Mouse (Mus musculus): ENCODE measurements around the gene Ms4a8a. TPM values are rescaled to one million over a fixed set of nuclear protein-coding genes. Genes with fewer than 3 reads are reported as not detected.

Ms4a8a gene
- polyA plus RNA-seq (2015; fragmentation: Illumina TruSeq; extraction: RNeasy Lipid Tissue Mini Kit (QIAGEN cat#74804); ENCODE audit: insufficient read depth, low read depth, low replicate concordance), result not detected

DNA sequence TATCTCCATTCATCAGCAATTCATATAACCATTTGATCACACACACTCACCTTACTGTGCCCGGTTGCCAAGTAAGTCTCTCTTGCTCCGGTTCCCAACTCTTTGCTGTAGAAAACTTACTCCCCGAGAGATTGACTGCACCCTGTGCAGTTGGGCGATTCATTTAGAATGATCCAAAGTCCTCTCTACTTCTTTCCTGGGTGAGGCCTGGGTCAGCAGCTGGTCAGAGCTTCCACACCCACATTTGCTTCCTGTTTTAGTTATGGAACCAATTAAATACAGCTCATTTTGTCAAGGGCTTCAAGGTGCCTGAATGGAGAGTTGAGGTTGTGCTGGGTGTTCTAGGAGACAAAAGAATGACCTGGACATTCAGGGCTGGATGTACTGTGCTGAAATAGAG lies at the start of gene Ms4a8a:
TSS of gene Ms4a8a (minus strand) at position 169 of the 400 bp plus-strand sequence.

GRCm38 (mm10) chr19:11017891-11018290 lies 63.0 kb downstream of the Ms4a8a start, which contains the start of gene Ms4a18:
Gene Ms4a18, minus strand, starts transcription at chr19:11018031.

Other genes with a start within 250 kb of the Ms4a8a start
- gene Slc15a3, start 241.4 kb downstream of the Ms4a8a start, polyA plus RNA-seq (2015; fragmentation: Illumina TruSeq; extraction: RNeasy Lipid Tissue Mini Kit (QIAGEN cat#74804); ENCODE audit: insufficient read depth, low read depth, low replicate concordance), result 0.63 TPM
- gene Tmem132a, start 211.2 kb downstream of the Ms4a8a start, polyA plus RNA-seq (2015; fragmentation: Illumina TruSeq; extraction: RNeasy Lipid Tissue Mini Kit (QIAGEN cat#74804); ENCODE audit: insufficient read depth, low read depth, low replicate concordance), result 2.2 TPM
- gene Tmem109, start 199.1 kb downstream of the Ms4a8a start, polyA plus RNA-seq (2015; fragmentation: Illumina TruSeq; extraction: RNeasy Lipid Tissue Mini Kit (QIAGEN cat#74804); ENCODE audit: insufficient read depth, low read depth, low replicate concordance), result 27.1 TPM
- gene Prpf19, start 185.9 kb downstream of the Ms4a8a start, polyA plus RNA-seq (2015; fragmentation: Illumina TruSeq; extraction: RNeasy Lipid Tissue Mini Kit (QIAGEN cat#74804); ENCODE audit: insufficient read depth, low read depth, low replicate concordance), result 27.3 TPM
- not detected for gene Zp1, start 160.5 kb downstream of the Ms4a8a start, polyA plus RNA-seq (2015; fragmentation: Illumina TruSeq; extraction: RNeasy Lipid Tissue Mini Kit (QIAGEN cat#74804); ENCODE audit: insufficient read depth, low read depth, low replicate concordance)
- not detected for gene Ptgdr2, start 143.9 kb downstream of the Ms4a8a start, polyA plus RNA-seq (2015; fragmentation: Illumina TruSeq; extraction: RNeasy Lipid Tissue Mini Kit (QIAGEN cat#74804); ENCODE audit: insufficient read depth, low read depth, low replicate concordance)
- 1.2 TPM for gene Ccdc86, start 131.8 kb downstream of the Ms4a8a start, polyA plus RNA-seq (2015; fragmentation: Illumina TruSeq; extraction: RNeasy Lipid Tissue Mini Kit (QIAGEN cat#74804); ENCODE audit: insufficient read depth, low read depth, low replicate concordance)
- not detected for gene Ms4a10, start 106.4 kb downstream of the Ms4a8a start, polyA plus RNA-seq (2015; fragmentation: Illumina TruSeq; extraction: RNeasy Lipid Tissue Mini Kit (QIAGEN cat#74804); ENCODE audit: insufficient read depth, low read depth, low replicate concordance)
- not detected for gene Ms4a15, start 87.9 kb downstream of the Ms4a8a start, polyA plus RNA-seq (2015; fragmentation: Illumina TruSeq; extraction: RNeasy Lipid Tissue Mini Kit (QIAGEN cat#74804); ENCODE audit: insufficient read depth, low read depth, low replicate concordance)
- gene Ms4a18, start 63.1 kb downstream of the Ms4a8a start, polyA plus RNA-seq (2015; fragmentation: Illumina TruSeq; extraction: RNeasy Lipid Tissue Mini Kit (QIAGEN cat#74804); ENCODE audit: insufficient read depth, low read depth, low replicate concordance), result not detected
- gene 1700017D01Rik, start 49.8 kb upstream of the Ms4a8a start, polyA plus RNA-seq (2015; fragmentation: Illumina TruSeq; extraction: RNeasy Lipid Tissue Mini Kit (QIAGEN cat#74804); ENCODE audit: insufficient read depth, low read depth, low replicate concordance), result not detected
- gene 1700025F22Rik, start 84.2 kb upstream of the Ms4a8a start, polyA plus RNA-seq (2015; fragmentation: Illumina TruSeq; extraction: RNeasy Lipid Tissue Mini Kit (QIAGEN cat#74804); ENCODE audit: insufficient read depth, low read depth, low replicate concordance), result not detected
- not detected for gene Ms4a13, start 115.6 kb upstream of the Ms4a8a start, polyA plus RNA-seq (2015; fragmentation: Illumina TruSeq; extraction: RNeasy Lipid Tissue Mini Kit (QIAGEN cat#74804); ENCODE audit: insufficient read depth, low read depth, low replicate concordance)
- not detected for gene Ms4a12, start 151.3 kb upstream of the Ms4a8a start, polyA plus RNA-seq (2015; fragmentation: Illumina TruSeq; extraction: RNeasy Lipid Tissue Mini Kit (QIAGEN cat#74804); ENCODE audit: insufficient read depth, low read depth, low replicate concordance)
- gene Ms4a1, start 185.1 kb upstream of the Ms4a8a start, polyA plus RNA-seq (2015; fragmentation: Illumina TruSeq; extraction: RNeasy Lipid Tissue Mini Kit (QIAGEN cat#74804); ENCODE audit: insufficient read depth, low read depth, low replicate concordance), result 0.52 TPM
- gene Ms4a5, start 202.8 kb upstream of the Ms4a8a start, polyA plus RNA-seq (2015; fragmentation: Illumina TruSeq; extraction: RNeasy Lipid Tissue Mini Kit (QIAGEN cat#74804); ENCODE audit: insufficient read depth, low read depth, low replicate concordance), result not detected
- 0.31 TPM for gene Ms4a14, start 233.4 kb upstream of the Ms4a8a start, polyA plus RNA-seq (2015; fragmentation: Illumina TruSeq; extraction: RNeasy Lipid Tissue Mini Kit (QIAGEN cat#74804); ENCODE audit: insufficient read depth, low read depth, low replicate concordance)

All from pancreas, adult 10 weeks (tissue).